Mouse (Mus musculus) olfactory bulb, adult 2 months (tissue): ENCODE measurements at regions not wholly inside any gene's neighbourhood (a gene's known extent, or its start where the extent isn't known, plus 50 kb on each side); places are given as distances from the start of the nearest gene placed in this dataset.
A peak's percentile ranks its signal among the peaks of the same experiment; 100 is the strongest.

Source experiments
- H3K27ac ChIP-seq: fragments of 200-500 bp; 2 replicates; pipeline ENCODE4 v1.5.1; 2012; ENCODE audit warnings: low read depth, low read length; ENCODE audit not compliant: insufficient read depth
- H3K4me1 ChIP-seq: fragments of 200-500 bp; 2 replicates; pipeline ENCODE4 v1.6.1; 2012; ENCODE audit warnings: low read length; ENCODE audit not compliant: control insufficient read depth, insufficient read depth
- H3K4me3 ChIP-seq: fragments of 200-500 bp; 2 replicates; pipeline ENCODE4 v1.5.1; 2012; ENCODE audit warnings: mild to moderate bottlenecking, low read depth, low read length, moderate library complexity; ENCODE audit not compliant: insufficient read depth
- CTCF ChIP-seq: fragments of 200-500 bp; IDR thresholded peaks from 2 replicates; pipeline ENCODE4 v1.5.1; 2012; ENCODE audit warnings: low read depth, mild to moderate bottlenecking, low read length, moderate library complexity; ENCODE audit not compliant: insufficient read depth
- POLR2A ChIP-seq: fragments of 200-500 bp; IDR thresholded peaks from 2 replicates; pipeline ENCODE4 v1.6.1; 2012; ENCODE audit warnings: mild to moderate bottlenecking, low read depth, low read length, moderate library complexity; ENCODE audit not compliant: insufficient read depth
- WGBS: fragments of 180-500 bp; shearing (Covaris S2); methylation state at CpG from one replicate; pipeline ENCODE4 v1.1.7; 2018; 5-methylcytosine and 5-hydroxymethylcytosine counted together

DNA sequence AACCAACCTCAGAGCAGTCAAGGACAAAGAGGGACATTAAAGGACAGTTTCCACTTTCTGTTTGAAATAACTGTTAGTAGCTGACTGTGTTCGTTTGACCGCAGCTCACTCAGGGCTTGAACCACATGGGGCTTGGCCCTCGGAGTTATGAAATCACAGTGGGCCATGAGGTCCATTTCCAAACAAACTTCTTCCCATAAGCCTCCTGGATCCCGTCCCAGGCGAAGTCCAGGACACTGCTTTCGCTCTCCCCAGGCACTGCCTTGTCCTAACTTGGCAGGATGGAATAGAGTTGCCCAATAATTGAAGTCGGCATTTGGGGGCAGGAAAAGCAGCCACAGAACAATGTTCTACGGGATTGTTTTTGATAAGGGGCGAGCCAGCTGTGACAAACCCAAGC lies 188.1 kb upstream of the Zfp637 start:
- Histone ChIP-seq H3K27ac (no peak overlapping the region), H3K4me3 (no peak overlapping the region), H3K4me1 (no peaks in the 10 kb centered on the region)
- no peak for TF ChIP-seq CTCF
- no peak for TF ChIP-seq POLR2A
- WGBS, result 61% methylated on average over 9 of the region's 9 CpGs

- no peak overlapping the region for H3K27ac ChIP-seq
- no peaks in the 10 kb centered on the region for H3K4me1 ChIP-seq
- WGBS, result 73% methylated on average over 15 of the region's 15 CpGs
- no peak for TF ChIP-seq POLR2A
- no peak for TF ChIP-seq CTCF
- no peak overlapping the region for H3K4me3 ChIP-seq
Measured at GRCm38 (mm10) chr6:117653886-117654425, 187.0 kb upstream of the Zfp637 start.

DNA sequence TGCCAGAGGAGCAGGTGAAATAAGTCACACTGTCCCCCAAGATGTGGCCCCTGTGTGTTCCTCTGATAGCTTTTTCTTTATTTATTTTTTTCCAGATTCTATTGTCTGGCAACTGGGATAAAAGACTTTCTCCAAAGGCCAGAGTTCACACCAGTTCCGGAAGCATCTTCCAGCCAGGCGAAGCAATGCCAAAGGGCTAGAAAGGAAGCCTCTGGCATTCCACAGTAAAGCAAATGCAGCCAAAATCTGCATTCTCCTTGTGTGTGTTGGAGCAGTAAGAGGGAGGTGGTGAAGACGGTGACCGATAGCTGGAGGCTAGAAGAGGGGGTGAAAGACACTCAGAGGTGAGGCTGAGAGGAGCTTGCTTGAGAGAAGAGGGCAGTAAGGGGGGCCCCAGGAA lies 185.0 kb upstream of the Zfp637 start:
- no peaks in the 10 kb centered on the region for H3K4me1 ChIP-seq
- WGBS, result 81% methylated on average over 4 of the region's 4 CpGs

GRCm38 (mm10) chr6:117660576-117660975 lies 180.4 kb upstream of the Zfp637 start:
- Histone ChIP-seq H3K4me1 (no peaks in the 10 kb centered on the region), H3K27ac (no peak overlapping the region), H3K4me3 (no peak overlapping the region)
- TF ChIP-seq POLR2A, result no peak
- no peak for TF ChIP-seq CTCF
- WGBS, result 0% methylated on average over 1 of the region's 1 CpGs

More for the DNA sequence above, 185.0 kb upstream of the Zfp637 start:
- H3K4me3 ChIP-seq, result no peak overlapping the region
- H3K27ac ChIP-seq, result no peak overlapping the region
- no peak for TF ChIP-seq CTCF
- TF ChIP-seq POLR2A, result no peak

- no peak for TF ChIP-seq POLR2A
- no peak for TF ChIP-seq CTCF
- 94% methylated on average over 1 of the region's 1 CpGs for WGBS
- Histone ChIP-seq H3K4me3 (no peak overlapping the region), H3K27ac (no peak overlapping the region), H3K4me1 (no peaks in the 10 kb centered on the region)
Measured at GRCm38 (mm10) chr6:117662635-117663034, 178.3 kb upstream of the Zfp637 start.

- no peaks in the 10 kb centered on the region for H3K4me1 ChIP-seq
- 79% methylated on average over 3 of the region's 3 CpGs for WGBS
- TF ChIP-seq POLR2A (no peak), CTCF (no peak)
- H3K4me3 ChIP-seq, result no peak overlapping the region
- no peak overlapping the region for H3K27ac ChIP-seq
Measured at GRCm38 (mm10) chr6:117670337-117670736, 170.6 kb upstream of the Zfp637 start.

GRCm38 (mm10) chr6:117670792-117671525 lies 170.0 kb upstream of the Zfp637 start:
- Histone ChIP-seq H3K4me1 (no peaks in the 10 kb centered on the region), H3K4me3 (no peak overlapping the region), H3K27ac (no peak overlapping the region)
- no peak for TF ChIP-seq POLR2A
- TF ChIP-seq CTCF, result no peak
- WGBS, result 89% methylated on average over 17 of the region's 17 CpGs

GRCm38 (mm10) chr6:117675059-117675800 lies 165.8 kb upstream of the Zfp637 start:
- no peaks in the 10 kb centered on the region for H3K4me1 ChIP-seq
- TF ChIP-seq POLR2A (no peak), CTCF (peak; percentile 62; the same call in 1 of the 2 replicates)
- WGBS, result 67% methylated on average over 15 of the region's 15 CpGs

DNA sequence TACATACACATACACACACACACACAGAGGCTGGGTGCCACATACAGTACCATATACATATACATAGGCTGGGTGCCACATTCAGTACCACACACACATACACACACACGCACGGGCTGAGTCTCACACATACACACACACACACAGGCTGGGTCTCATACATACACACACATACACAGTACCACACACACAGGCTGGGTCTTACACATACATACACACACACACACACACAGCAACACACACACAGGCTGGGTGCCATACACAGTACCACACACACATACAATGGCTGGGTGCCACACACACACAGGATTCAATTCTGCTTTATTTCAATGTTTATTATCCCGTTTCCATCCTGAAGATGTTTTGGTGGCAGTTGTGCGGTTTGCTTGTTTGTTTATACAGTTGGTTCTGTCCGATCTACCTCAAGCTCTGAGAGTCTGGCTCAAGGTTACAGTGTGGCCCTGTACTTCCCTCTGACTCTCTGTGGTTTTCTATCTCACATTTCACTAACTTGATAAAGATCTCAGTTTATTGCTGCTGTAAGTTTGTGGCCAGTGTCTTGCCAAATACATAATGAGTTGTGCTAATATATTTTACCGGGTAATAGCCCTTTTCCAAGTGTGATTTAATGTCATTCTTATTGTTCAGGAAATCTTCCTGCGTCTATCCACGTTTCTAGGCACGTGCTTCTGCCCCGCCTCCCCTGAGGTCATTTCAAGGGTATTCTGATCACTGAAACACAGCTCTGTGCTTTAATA lies 164.7 kb upstream of the Zfp637 start:
- Histone ChIP-seq H3K27ac (no peak overlapping the region), H3K4me3 (no peak overlapping the region), H3K4me1 (no peaks in the 10 kb centered on the region)
- TF ChIP-seq POLR2A (no peak), CTCF (no peak)
- WGBS, result 72% methylated on average over 10 of the region's 10 CpGs

More at GRCm38 (mm10) chr6:117675059-117675800, 165.8 kb upstream of the Zfp637 start:
- Histone ChIP-seq H3K27ac (no peak overlapping the region), H3K4me3 (no peak overlapping the region)
